Mouse (Mus musculus): ENCODE data around the gene Gm10491.

- TF ChIP-seq CTCF (IDR thresholded peaks at IDR 0.05; ENCODE audit: control insufficient read depth, insufficient read depth, insufficient replicate concordance, low read depth, low read length): no peak
- TF ChIP-seq POLR2A (IDR thresholded peaks at IDR 0.05; ENCODE audit: control insufficient read depth, low read depth, low read length): no peak
Observed at GRCm38 (mm10) chrX:7904441-7904840, 3.2 kb downstream of the Gm10491 start.

Data from testis, adult 2 months (tissue).